Mouse (Mus musculus): ENCODE measurements around the gene Bend5. TPM values are rescaled to one million over a fixed set of nuclear protein-coding genes. Genes with fewer than 3 reads are reported as not detected.

Bend5 gene
- polyA plus RNA-seq, 1 experiment from 2014 or later = 46.6 TPM

- no peak overlapping the region for H3K4me2 ChIP-seq
- H3K9ac ChIP-seq = no peak overlapping the region
- no peak for ATAC-seq (ENCODE audit: insufficient number of reproducible peaks, low FRiP score, low TSS enrichment, low read depth)
- H3K4me3 ChIP-seq = no peak overlapping the region
- H3K36me3 ChIP-seq = no peaks in the 10 kb centered on the region
- WGBS = 56% methylated on average over 5 of the region's 5 CpGs
- H3K9me3 ChIP-seq = no peaks in the 10 kb centered on the region
- no peaks in the 10 kb centered on the region for H3K4me1 ChIP-seq
- H3K27ac ChIP-seq = no peak overlapping the region
- H3K27me3 ChIP-seq = no peaks in the 10 kb centered on the region
Observed at GRCm38 (mm10) chr4:111493750-111494404, 79.1 kb downstream of the Bend5 start.

- Histone ChIP-seq H3K27ac (no peak overlapping the region), H3K4me1 (no peaks in the 10 kb centered on the region), H3K36me3 (no peaks in the 10 kb centered on the region), H3K9me3 (no peaks in the 10 kb centered on the region), H3K4me3 (no peak overlapping the region), H3K27me3 (no peaks in the 10 kb centered on the region), H3K9ac (no peak overlapping the region), H3K4me2 (no peak overlapping the region)
- ATAC-seq (ENCODE audit: insufficient number of reproducible peaks, low FRiP score, low TSS enrichment, low read depth) = no peak
- WGBS = 5% methylated on average over 2 of the region's 2 CpGs
Observed at GRCm38 (mm10) chr4:111495949-111496348, 81.1 kb downstream of the Bend5 start.

GRCm38 (mm10) chr4:111498751-111499150 is 83.9 kb downstream of the Bend5 start:
- no peaks in the 10 kb centered on the region for H3K9me3 ChIP-seq
- no peaks in the 10 kb centered on the region for H3K4me1 ChIP-seq
- no peaks in the 10 kb centered on the region for H3K36me3 ChIP-seq
- WGBS = 59% methylated on average over 3 of the region's 3 CpGs
- H3K27me3 ChIP-seq = no peaks in the 10 kb centered on the region
- H3K4me3 ChIP-seq = no peak overlapping the region
- no peak overlapping the region for H3K9ac ChIP-seq
- no peak for ATAC-seq (ENCODE audit: insufficient number of reproducible peaks, low FRiP score, low TSS enrichment, low read depth)
- no peak overlapping the region for H3K4me2 ChIP-seq
- H3K27ac ChIP-seq = no peak overlapping the region

GRCm38 (mm10) chr4:111501441-111501840 is 86.6 kb downstream of the Bend5 start:
- Histone ChIP-seq H3K27ac (no peak overlapping the region), H3K4me2 (no peak overlapping the region), H3K27me3 (no peaks in the 10 kb centered on the region), H3K4me3 (no peak overlapping the region), H3K4me1 (no peaks in the 10 kb centered on the region), H3K36me3 (no peaks in the 10 kb centered on the region), H3K9me3 (no peaks in the 10 kb centered on the region), H3K9ac (no peak overlapping the region)
- WGBS = 85% methylated on average over 1 of the region's 1 CpGs
- ATAC-seq (ENCODE audit: insufficient number of reproducible peaks, low FRiP score, low TSS enrichment, low read depth) = no peak

GRCm38 (mm10) chr4:111502965-111503727 is 88.3 kb downstream of the Bend5 start:
- Histone ChIP-seq H3K9ac (no peak overlapping the region), H3K4me2 (no peak overlapping the region), H3K27ac (no peak overlapping the region), H3K36me3 (no peaks in the 10 kb centered on the region), H3K4me1 (no peaks in the 10 kb centered on the region), H3K27me3 (no peaks in the 10 kb centered on the region), H3K9me3 (no peaks in the 10 kb centered on the region), H3K4me3 (no peak overlapping the region)
- no peak for ATAC-seq (ENCODE audit: insufficient number of reproducible peaks, low FRiP score, low TSS enrichment, low read depth)
- WGBS = 59% methylated on average over 5 of the region's 5 CpGs

GRCm38 (mm10) chr4:111504952-111505351 is 90.1 kb downstream of the Bend5 start:
- no peak for ATAC-seq (ENCODE audit: insufficient number of reproducible peaks, low FRiP score, low TSS enrichment, low read depth)
- H3K4me1 ChIP-seq = no peaks in the 10 kb centered on the region
- H3K4me3 ChIP-seq = no peak overlapping the region
- H3K9me3 ChIP-seq = no peaks in the 10 kb centered on the region
- no peaks in the 10 kb centered on the region for H3K36me3 ChIP-seq
- H3K27ac ChIP-seq = no peak overlapping the region
- no peak overlapping the region for H3K9ac ChIP-seq
- 81% methylated on average over 2 of the region's 2 CpGs for WGBS
- H3K4me2 ChIP-seq = no peak overlapping the region
- H3K27me3 ChIP-seq = no peaks in the 10 kb centered on the region
